Mouse (Mus musculus) liver, postnatal 0 days (tissue): ENCODE measurements at regions not wholly inside any gene's neighbourhood (a gene's known extent, or its start where the extent isn't known, plus 50 kb on each side); places are given as distances from the start of the nearest gene placed in this dataset.

Experiments
- CTCF ChIP-seq: sonication (generic); IDR thresholded peaks from 2 replicates; pipeline ENCODE4 v1.5.1; 2016; ENCODE audit warnings: antibody characterized with exemption, low read depth
- EP300 ChIP-seq: IDR thresholded peaks from 2 replicates; pipeline ENCODE4 v1.6.1; 2016; ENCODE audit warnings: antibody characterized with exemption, low read depth, mild to moderate bottlenecking

GRCm38 (mm10) chr3:132029112-132029511 is 56.0 kb upstream of the Dkk2 start:
- TF ChIP-seq CTCF (no peak), EP300 (no peak)
